Mouse (Mus musculus) ovary, postnatal 36 days (tissue): ENCODE measurements at regions not wholly inside any gene's neighbourhood (a gene's known extent, or its start where the extent isn't known, plus 50 kb on each side); places are given as distances from the start of the nearest gene placed in this dataset.

Experiments used
- DNase-seq: peaks from one replicate; pipeline ENCODE4 v3.0.0; 2022; ENCODE audit warnings: low spot score, mixed read lengths

DNA sequence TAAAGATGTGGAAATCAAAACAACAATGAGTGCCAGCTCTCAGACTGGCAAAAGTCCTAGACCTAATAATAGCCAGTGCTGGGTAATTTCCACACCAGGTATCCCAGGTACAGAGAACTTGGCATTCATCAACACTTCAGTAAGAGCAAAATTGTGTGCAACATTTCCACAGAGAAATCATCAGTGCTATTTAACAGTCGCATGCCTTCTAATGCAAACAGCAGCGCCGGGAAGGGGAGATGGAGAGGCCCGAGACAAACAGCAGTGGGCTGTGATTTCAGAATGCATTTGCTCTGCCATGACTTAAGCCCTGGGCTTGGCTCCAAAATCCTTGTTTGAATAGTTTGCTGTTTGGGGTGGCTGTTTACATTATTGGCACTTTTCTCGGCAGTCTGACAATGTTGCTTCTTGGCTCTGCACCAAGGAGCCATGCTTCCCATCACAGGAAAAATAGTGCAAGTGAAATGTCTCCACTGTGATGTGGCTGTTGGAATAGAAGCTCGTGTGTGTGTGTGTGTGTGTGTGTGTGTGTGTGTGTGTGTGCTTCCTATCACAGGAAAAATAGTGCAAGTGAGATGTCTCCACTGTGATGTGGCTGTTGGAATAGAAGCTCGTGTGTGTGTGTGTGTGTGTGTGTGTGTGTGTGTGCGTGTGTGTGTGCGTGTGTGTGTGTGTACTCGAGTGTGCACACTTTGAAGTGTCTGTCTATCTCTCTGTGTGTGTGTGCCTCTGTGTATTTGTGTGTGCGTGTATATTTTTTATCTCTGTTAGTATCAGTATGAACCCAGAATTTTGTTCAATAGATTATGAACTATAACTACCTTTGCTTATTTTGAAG lies 190.1 kb upstream of the Cdyl start:
- DNase-seq = peak; percentile 23

DNA sequence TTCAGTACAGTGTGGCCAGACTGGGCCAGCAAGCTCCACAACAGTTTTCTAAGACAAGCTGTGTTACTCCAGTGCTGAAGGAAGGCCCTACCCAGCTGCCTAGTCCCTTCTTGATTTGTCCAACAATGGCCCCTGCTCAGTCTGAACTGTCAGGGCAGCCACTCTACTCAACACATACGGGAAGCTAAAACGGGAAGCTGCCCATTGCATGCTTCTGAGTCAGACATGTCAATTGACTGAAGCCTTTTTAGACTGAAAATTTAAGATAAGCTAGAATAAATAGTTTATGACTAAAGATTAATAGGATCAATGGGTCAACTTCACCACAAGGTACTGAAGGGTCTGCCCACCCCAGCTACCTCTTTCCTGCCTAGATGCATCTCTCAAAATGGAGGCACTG lies 181.4 kb upstream of the Cdyl start:
- no peak for DNase-seq

DNA sequence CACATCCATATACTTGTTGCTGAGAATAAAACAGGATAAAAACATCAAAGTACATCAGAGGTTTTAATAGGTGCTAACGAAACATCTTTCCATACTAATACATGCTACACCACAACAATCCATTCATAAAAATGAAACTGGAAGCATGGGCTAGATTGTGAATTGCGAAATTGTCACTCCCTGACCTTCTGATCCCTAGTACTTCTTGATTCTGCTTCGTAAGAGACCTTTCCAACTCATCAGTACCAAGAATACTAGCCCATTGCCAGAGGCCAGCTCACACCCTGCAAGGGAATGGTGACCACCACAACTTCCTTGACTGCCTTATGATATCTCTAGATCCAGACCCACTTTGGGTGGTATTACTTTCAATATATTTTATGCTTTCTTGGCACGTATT lies 177.3 kb upstream of the Cdyl start:
- no peak for DNase-seq

DNA sequence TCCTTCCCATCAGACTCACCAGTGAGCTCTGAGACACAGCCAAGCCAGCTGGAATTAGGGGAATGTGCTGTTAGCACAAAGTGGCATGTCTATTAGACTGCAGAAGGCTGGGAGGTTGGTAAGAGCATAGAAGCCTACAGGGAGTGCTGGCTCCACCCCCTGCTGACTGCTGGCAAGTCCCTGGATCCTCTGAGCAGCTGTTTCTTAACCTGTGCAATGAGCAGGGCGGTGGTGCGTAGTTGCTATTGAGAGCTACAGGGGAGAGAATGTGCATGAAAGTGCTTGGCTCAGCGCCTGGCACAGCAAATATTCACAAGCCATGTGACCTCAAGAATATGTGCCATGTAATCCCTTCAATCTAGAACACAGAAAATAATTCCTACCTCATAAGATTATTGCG lies 173.5 kb upstream of the Cdyl start:
- DNase-seq = peak; percentile 30

DNA sequence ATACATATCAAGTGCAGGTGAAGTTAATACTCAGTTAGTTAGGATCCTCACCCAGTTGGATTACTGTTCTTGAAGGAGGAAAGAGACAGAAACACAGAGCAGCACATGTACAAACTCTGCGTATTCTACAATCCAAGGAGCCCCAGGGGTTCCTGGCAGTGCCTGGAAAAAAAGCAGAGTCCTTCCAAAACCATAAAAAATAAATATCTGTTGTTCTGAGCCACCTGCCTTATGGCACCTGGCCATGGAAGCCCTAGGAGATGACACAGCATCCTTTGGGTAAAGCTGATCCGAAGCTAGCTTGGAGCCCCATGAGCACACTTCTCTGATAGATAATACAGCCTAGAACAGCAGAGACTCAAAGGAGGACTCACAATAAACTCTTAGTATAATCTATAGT lies 159.9 kb upstream of the Cdyl start:
- no peak for DNase-seq

DNA sequence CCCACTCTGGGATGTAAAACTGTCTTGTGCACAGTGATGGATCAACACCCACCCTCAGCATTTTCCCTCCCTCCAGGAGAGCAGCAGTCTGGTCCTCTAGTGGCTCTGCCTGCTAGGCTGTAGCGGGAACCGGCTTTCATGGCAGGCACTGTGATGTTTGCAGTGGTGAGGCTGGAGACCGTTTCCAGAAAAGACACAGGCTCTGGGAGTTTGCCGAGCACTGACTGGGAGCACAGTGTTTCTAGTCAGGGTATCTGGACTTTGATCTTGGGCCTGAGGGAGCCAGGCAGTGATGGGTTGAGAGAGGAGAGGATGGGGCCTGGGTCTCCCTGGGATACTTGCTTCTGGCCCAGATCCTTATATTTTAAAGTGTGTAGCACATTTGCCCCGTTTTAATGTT lies 158.7 kb upstream of the Cdyl start:
- DNase-seq = no peak

DNA sequence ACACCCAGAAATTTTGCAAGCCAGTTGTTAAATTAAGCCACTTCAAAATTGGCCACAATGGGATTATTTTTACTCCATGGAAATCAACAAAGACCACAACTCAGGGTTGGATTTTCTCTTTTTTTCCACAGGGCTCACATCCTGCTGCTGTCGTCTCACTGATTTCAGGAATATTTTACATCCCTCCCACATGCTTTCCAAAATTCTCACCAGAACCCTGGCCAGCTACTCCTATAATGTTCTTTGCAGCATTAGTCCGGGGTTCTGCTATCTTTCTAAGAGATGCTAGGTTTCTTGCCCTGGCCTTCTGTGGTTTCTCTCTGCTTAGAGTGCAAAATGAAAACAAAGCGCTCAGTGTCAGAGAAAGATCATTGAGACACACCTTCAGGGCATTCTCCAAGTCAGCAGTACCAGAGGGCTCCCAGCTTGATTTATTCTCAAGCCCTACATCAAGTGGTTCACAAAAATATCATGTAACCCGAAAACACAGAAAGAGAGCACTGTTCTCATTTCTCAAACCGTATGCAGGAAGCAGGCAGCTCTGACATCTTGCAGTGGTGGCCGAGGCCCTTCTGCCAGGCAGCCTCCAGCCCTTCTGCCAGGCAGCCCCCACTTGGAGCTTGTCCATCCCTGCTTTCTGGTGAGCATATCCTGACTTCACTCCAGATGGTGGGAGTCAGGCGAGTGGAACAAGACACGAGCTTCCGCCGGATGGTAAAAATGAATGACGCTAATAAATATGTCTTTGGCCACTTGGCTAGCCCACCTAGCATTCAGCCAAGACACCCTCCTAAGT lies 158.1 kb upstream of the Cdyl start:
- no peak for DNase-seq

DNA sequence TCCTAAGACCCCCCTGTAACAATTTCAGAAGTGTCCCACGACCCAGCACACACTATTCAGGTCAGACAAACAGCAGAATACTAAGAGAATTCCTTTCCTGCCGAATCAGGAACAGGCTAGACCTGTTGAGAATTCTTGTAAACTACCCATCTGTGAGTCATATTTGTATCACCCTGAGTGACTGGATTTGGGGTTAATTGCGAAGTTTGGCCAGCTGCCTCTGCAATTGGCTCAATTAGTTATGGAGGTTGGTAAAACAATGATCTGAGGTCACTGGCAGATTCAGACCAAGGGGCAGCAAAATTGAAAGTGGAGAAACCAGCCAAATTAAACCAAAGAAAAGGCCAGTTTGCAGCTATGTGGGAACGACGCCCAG lies 157.5 kb upstream of the Cdyl start:
- peak; percentile 8 for DNase-seq

DNA sequence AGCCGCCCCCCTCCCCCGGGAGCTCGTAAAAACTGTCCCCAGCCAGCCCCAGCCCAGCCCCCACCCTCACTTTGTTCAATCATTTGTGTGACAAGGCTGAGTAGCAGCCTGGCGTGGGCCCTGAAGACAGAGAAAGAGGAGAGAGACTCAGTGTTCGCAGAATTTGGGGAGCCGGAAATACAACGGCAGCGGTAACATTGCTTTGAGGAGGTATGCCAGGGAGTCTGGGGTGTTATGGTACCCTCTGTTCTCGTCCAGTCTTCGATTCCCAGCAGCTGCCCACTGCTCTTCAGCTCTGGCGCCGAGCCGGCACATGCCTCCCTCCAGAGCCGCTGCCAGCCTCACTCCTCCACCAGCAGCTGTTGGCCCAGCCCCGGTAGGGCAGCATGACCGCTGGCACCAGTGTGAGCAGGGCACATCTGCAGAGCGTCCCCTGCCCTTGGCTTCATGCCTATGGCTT lies 156.2 kb upstream of the Cdyl start:
- peak; percentile 66 for DNase-seq

DNA sequence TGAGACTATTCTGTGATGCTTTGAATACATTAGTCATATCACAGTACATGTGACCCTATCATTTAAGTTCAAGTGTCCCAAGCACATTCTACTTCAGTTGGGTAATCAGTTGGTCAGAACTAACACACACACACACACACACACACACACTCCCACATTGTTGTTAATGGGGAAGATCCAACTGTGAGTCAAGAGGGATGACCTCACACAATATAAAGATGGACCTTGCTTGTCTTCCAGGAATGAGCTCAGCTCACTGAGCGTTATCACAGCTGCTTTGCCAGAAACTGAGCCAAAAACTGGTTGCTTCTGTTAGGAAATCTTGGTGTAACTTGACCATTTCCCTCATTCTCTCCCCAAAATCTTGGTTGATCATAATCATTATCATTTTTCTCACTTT lies 152.4 kb upstream of the Cdyl start:
- no peak for DNase-seq

DNA sequence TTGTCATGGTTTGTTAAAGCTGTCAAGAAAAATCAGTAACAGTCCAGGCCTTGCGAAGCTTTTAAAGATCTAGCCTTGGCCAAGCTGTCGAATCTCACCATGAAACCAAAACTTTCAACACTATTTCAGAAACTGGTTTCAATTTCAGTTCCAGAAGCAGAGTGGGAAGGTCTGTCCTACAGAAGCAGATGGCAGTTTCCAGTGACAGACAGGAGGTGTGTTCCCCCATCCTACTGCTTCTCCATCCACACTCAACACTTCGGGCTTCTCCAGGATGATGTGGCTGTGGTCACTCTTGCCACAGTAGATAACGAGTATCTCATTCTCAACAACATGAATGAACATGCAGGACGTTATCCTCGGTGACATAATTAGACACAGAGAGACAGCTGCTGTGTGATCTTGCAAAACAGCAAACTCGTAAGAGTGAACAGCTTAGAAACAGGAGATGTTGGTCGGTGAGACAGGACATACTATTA lies 147.6 kb upstream of the Cdyl start:
- no peak for DNase-seq

DNA sequence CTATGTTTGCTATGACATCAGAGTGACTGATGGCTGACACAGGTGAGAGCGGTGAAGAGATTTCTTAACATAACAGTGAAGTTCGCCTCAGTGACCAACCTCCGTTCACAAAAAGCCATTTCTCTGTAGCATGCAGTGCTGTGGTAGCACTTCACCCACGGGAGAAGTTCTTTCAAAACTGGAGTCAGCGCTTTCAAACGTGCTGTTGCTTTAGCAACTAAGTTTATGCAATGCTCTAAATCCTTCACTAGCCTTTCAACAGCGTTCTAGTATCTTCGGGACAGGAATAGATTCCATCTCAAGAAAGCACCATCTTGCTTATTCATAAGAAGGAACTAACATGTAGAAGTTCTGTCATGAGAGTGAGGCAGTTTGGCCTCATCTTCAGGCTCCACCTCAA lies 146.5 kb upstream of the Cdyl start:
- DNase-seq = no peak

DNA sequence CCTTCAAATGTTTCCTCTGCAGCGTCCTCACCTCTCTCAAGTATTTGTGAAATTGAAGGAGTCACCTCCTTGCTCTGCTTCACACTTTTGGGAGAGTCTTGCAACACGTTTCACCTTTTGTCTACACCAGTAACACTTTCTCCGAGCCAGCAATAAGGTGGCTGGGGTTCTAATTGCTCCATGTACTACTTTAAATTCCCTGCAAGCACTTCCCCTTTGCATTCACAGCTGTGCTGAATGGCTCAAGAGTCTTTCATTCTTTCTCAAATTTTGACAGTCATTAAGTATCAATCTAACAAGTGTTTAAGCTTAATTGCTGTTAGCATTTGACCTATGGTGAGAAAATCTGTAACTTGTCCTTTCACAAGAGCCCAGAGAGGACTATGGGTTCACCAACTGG lies 144.3 kb upstream of the Cdyl start:
- no peak for DNase-seq

DNA sequence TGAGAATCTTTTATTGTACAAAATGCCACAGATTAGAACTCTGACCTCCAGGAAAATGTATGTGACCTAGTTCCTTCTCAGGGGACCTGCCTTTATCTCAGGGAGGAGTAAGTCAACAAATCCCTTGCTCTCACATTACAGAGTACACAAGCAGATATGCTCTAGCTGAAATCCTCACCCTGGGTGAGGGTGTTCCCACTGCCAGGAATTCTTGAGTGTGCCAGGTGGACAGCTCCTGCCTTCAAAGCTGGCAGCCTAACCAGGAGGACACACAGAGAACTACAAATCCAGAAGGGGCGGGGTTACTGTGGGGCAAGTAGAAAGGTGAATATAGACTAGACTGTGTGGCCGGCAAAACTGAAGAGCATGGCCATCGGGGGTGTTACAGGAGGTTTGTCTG lies 141.9 kb upstream of the Cdyl start:
- DNase-seq = no peak

DNA sequence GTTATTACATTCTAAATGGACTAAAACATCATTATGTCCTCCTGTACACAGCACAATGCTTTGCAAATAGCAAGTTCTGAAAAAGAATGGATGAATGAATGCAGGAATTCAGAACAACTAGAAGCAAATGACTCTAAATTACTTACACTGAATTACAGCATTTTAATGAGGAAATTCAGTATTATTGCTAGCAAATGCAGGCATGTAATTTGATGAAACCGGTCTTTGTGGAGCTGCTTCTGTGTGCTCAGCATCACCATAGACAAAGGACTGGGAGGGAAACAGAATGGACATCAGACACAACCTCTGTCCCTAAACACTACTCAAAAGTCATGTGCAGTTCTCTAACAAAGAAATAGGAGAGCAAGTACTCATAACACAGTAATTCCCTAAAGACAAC lies 137.4 kb upstream of the Cdyl start:
- DNase-seq = no peak

DNA sequence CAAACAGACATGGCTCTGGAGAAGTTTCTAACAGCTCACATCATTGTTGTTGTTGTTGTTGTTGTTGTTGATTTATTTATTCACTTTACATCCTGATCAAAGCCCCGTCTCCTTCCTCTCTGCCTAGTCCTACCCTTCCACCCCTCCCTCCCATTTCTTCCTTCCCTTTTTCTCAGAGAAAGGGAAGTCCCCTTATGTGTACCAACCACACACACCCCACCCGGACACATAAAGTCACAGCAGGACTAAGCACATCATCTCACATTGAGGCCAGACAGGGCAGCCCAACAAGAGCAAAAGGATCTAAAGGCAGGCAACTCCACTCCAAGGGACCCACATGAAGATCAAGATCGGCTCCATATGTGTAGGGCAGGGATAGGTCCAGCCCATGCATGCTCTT lies 130.1 kb upstream of the Cdyl start:
- no peak for DNase-seq

DNA sequence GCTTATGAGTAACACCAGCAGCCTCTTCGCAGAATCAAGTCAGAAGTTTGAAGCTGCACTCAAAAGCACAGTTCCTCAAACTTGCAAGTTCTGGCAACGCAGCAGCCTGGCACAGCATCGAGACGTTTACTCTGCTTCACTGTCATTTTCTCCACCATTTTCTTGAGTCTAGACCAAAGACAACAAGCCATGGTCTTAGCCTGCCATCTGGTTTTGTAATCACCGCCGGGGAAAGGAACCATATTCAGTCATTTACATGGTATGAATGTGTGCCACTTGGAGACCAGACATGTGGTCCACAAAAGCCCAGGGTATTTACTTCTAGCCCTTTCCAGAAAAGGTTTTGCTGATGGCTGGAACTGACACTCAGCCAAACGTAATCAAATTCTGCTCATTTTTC lies 122.5 kb upstream of the Cdyl start:
- DNase-seq = no peak

DNA sequence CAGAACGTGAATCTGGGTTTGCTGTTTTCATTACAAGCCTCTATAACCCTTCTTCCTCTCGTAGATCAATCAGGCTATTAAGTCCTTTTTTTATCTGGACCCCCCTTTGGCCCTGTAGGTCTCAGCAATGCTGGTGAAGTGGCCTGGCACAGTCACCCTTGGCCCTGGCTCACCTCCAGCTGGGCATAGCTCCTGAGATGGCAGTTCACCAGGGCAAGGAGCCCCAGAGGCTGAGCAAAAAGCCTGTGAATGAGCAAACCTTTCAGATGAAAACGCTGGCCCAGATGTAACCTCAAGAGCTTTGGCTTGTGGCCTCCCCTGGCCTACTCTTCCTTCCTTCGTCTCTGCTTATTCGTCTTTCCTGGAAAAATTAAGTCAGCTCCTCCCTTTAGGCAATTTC lies 121.7 kb upstream of the Cdyl start:
- peak; percentile 38 for DNase-seq

DNA sequence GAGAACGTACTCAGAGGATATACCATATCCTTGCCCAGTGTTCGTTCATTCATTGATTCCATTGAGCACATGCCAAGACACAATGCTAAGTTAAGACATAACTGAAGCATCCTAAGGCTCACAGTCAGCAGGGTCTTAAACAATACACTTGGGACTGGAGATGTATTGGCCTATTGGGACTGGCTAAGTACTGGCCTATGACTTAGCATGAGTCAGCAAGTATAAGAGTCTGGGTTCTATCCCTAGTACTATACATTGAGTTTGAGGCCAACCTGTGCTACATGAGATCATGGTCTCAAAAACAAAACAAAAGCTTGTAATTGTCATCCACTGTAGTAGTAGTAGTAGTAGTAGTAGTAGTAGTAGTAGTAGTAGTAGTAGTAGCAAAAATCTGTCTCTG lies 119.2 kb upstream of the Cdyl start:
- no peak for DNase-seq

DNA sequence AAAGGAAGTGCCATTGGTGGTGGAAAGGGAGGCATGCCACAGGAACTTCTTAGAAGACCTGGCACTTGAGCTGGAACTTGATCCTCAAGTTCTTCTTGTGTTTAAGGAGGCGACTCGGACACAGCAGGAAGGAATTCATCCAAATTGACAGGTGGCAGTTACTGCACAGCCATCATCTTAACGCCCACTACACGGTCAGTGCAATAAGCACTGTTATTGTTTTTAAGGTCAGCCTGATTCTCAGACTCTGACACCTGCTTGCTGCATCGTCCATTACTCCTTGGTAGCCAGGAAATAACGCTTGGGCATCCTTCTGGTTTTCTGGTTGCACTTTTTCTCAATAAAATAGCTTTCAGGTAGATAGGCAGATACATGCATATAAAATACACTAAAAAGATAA lies 118.6 kb upstream of the Cdyl start:
- no peak for DNase-seq

DNA sequence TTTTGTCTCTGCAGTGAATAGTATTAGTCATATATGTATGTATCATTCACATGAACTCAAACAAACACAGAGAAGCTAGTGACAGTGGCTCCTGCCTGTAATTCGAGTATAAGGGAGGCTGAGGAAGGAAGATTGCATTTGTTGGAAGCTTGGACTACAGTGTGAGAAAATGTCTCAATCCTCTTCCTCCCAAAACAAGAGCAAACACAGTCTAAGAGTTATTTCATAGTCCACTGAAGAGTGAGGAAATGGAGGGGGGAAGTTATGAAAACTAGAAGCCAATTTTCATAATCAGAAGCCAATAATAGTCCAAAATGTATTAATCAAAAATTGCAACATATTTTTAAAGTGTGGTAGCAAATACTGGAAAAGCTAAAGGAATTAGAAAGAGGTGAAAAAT lies 95.6 kb upstream of the Cdyl start:
- no peak for DNase-seq

DNA sequence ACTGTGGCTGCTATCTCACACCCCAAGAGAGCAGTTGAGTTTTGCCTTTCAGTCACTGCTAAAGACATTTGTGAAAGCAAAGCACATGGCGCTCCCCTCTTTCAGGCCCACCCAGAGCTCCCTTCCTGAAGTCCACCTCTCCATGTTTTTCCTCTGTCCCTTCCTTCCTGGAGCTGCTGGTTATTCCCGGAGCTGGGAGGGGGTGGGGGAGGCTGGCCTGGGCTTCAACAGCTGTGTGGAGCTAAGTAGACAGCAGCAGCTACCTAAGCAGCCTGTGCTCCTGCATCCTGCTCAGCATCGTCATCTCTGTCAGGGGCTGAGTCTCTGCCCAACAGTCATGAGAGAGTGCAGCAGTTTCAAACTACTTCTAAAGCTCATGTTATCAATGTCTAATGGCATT lies 78.0 kb upstream of the Cdyl start:
- no peak for DNase-seq

DNA sequence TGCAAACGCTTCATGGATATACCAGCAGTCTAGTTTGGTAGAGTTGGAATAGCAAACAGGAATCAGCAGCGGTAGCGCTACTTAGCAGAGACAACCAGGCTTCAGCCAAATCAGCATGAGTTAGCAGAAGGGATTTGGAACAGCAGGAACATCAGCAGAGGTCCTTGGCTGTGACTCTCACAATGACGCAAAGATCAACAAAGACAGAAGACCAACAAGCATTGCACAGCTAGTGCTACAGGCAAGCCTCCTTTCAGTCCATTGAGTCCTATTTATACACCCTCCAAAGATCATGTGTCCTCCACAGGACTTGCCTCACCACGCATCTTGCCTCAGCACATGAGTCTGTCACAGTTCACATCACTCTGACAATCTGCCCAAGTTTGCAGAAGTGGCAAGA lies 61.6 kb upstream of the Cdyl start:
- DNase-seq = no peak
